Mouse (Mus musculus): ENCODE measurements around the gene Ppp6c. TPM values are rescaled to one million over a fixed set of nuclear protein-coding genes. Genes with fewer than 3 reads are reported as not detected.

The Ppp6c gene
- polyA plus RNA-seq, 1 experiment from 2014 or later: 75.7 TPM

Other genes starting within 250 kb of the Ppp6c start
- 1.9 and 2.0 TPM in 2 replicates for gene Wdr38, start 229.0 kb downstream of the Ppp6c start, polyA plus RNA-seq (2015; fragmentation: Nextera tagmentation; extraction: Ambion mirVana)
- gene Arpc5l, start 221.1 kb downstream of the Ppp6c start, polyA plus RNA-seq (2015; fragmentation: Nextera tagmentation; extraction: Ambion mirVana): 148 and 158 TPM in 2 replicates
- gene Rpl35, start 220.8 kb downstream of the Ppp6c start, polyA plus RNA-seq (2015; fragmentation: Nextera tagmentation; extraction: Ambion mirVana): 763 and 830 TPM in 2 replicates
- gene Golga1, start 160.9 kb downstream of the Ppp6c start, polyA plus RNA-seq (2015; fragmentation: Nextera tagmentation; extraction: Ambion mirVana): 37.5 and 38.8 TPM in 2 replicates
- gene Scai, start 35.7 kb downstream of the Ppp6c start, polyA plus RNA-seq (2015; fragmentation: Nextera tagmentation; extraction: Ambion mirVana): 17.5 and 19.6 TPM in 2 replicates

Measured in forebrain, embryonic 15.5 days (tissue).